Mouse (Mus musculus) embryonic facial prominence, embryonic 10.5 days (tissue): ENCODE measurements around the gene Tars2. TPM values are rescaled to one million over a fixed set of nuclear protein-coding genes. Genes with fewer than 3 reads are reported as not detected.

Experiments used
- DNase-seq: peaks from one replicate; pipeline ENCODE4 v3.0.0-alpha.2; 2017; ENCODE audit warnings: low spot score
- H3K27ac ChIP-seq: fragments of 300-500 bp; sonication (generic); replicated peaks from 2 replicates; pipeline ENCODE4 v1.5.1; 2016; ENCODE audit warnings: mild to moderate bottlenecking
- H3K27me3 ChIP-seq: fragments of 300-500 bp; sonication (generic); replicated peaks from 2 replicates; pipeline ENCODE4 v1.6.1; 2016; ENCODE audit warnings: low read depth, mild to moderate bottlenecking; ENCODE audit not compliant: poor library complexity, severe bottlenecking
- H3K36me3 ChIP-seq: fragments of 300-500 bp; sonication (generic); replicated peaks from 2 replicates; pipeline ENCODE4 v1.6.1; 2016; ENCODE audit warnings: mild to moderate bottlenecking, moderate library complexity
- H3K4me1 ChIP-seq: fragments of 300-500 bp; sonication (generic); 2 replicates; pipeline ENCODE4 v1.6.1; 2016
- H3K4me3 ChIP-seq: fragments of 300-500 bp; sonication (generic); 2 replicates; pipeline ENCODE4 v1.5.1; 2016; ENCODE audit warnings: mild to moderate bottlenecking, moderate library complexity
- H3K9me3 ChIP-seq: fragments of 300-500 bp; sonication (generic); 2 replicates; pipeline ENCODE4 v1.6.1; 2016; ENCODE audit warnings: mild to moderate bottlenecking
- WGBS: fragments of 180-500 bp; shearing (Covaris S2); methylation state at CpG from one replicate; pipeline ENCODE4 v1.1.7; 2016; 5-methylcytosine and 5-hydroxymethylcytosine counted together
- polyA plus RNA-seq: library from polyadenylated mRNA; unstranded; fragments of >200 nt; fragmentation: Nextera tagmentation; extraction: Ambion mirVana; gene quantifications from 2 replicates; pipeline ENCODE4 v1.2.1, GENCODE M21; 2016

Tars2 gene
- polyA plus RNA-seq, 1 experiment from 2014 or later: 65.5 TPM

DNA sequence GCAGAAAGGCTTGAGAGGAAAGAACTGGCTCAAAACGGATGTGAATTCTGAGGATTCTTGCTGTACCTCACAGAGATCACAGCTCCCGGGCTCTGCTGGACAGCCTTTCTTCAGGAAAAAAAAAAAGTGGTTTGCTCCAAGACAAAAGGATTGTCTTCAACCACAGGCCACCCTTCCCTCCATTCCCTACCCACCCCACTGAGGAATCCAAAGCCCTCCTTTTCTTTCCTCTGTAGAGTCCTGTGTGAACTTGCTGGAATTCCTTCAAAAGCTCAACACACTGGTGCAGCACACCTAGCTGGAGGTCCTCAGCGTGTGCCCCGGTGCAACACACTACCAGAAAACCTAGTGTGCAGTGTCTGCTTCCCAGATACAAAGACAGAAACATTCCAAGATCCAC is 1.8 kb upstream of the Tars2 start:
- H3K27me3 ChIP-seq: no peaks in the 10 kb centered on the region
- H3K27ac ChIP-seq: no peak overlapping the region
- 70% methylated on average over 4 of the region's 4 CpGs for WGBS
- peaks cover 40% of the 10 kb centered on the region for H3K36me3 ChIP-seq
- DNase-seq: no peak
- 0 out of 2 replicates have a peak, but pooled peaks cover 4% of the 10 kb centered on the region for H3K4me1 ChIP-seq
- no peak overlapping the region for H3K4me3 ChIP-seq
- no peaks in the 10 kb centered on the region for H3K9me3 ChIP-seq

- Histone ChIP-seq H3K27me3 (no peaks in the 10 kb centered on the region), H3K9me3 (no peaks in the 10 kb centered on the region), H3K4me1 (0 out of 2 replicates have a peak, but pooled peaks cover 4% of the 10 kb centered on the region), H3K36me3 (peaks cover 29% of the 10 kb centered on the region), H3K4me3 (no peak overlapping the region), H3K27ac (no peak overlapping the region)
- DNase-seq: no peak
Observed at GRCm38 (mm10) chr3:95760656-95761055, 650 bp upstream of the Tars2 start.

DNA sequence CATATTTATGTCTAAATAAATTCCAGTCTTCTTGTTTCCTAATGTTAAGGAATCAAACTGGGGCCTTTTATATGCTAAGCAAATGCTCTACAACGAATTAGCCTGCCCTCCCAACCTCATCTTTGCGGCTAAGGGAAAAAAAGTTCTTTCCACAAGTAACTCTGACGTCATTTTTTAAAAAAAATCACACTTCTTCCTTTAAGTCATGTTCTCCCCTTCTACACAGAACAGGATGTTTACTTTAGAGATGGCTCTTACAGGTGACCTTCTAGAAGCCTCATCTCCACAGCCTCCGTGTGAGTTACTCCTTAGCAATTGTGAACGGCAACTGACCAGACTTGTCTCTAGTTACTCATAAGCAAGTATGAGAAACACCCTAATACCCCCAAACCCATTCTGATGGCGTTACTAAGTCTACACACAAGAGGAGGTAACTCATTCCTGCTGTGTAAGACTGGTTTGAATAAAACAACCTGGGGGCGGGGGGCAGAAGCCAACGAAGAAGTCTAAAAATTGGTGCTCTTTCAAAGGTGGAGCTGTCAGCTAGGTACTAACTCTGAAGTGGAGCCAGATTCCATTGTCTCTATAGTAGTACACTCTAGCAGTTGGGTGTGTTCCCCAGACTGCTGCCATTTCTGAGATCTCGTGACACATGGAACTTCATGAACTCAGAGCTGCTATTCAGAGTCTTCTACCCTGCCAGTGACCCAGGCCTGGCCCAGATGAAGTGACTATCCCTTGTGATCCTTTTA is 1.4 kb downstream of the Tars2 start:
- Histone ChIP-seq H3K4me3 (no peak overlapping the region), H3K9me3 (no peaks in the 10 kb centered on the region), H3K36me3 (peaks cover 9% of the 10 kb centered on the region), H3K4me1 (peaks cover 4% of the 10 kb centered on the region), H3K27ac (no peak overlapping the region), H3K27me3 (no peaks in the 10 kb centered on the region)
- WGBS: 57% methylated on average over 9 of the region's 9 CpGs
- DNase-seq: no peak

DNA sequence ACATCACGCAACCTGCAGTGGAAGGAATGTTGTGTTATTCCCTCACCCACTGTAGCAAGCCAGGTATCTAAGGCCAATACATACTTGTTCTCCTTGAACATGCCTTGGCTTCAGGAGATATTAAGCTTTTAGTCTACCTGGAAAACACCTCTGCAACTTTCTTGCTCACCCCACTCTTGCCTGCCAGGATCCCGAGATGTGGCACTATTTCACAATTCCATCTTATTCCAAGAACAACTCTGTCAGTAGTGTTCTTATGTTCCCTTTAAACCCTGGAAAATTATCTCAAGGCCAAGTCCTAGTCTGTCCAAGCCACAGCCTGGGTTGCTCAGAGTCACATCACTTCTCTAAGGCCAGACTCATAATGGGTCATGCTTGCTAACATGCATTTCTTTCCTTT is 3.2 kb downstream of the Tars2 start:
- WGBS: 93% methylated on average over 2 of the region's 2 CpGs
- no peak overlapping the region for H3K27ac ChIP-seq

DNA sequence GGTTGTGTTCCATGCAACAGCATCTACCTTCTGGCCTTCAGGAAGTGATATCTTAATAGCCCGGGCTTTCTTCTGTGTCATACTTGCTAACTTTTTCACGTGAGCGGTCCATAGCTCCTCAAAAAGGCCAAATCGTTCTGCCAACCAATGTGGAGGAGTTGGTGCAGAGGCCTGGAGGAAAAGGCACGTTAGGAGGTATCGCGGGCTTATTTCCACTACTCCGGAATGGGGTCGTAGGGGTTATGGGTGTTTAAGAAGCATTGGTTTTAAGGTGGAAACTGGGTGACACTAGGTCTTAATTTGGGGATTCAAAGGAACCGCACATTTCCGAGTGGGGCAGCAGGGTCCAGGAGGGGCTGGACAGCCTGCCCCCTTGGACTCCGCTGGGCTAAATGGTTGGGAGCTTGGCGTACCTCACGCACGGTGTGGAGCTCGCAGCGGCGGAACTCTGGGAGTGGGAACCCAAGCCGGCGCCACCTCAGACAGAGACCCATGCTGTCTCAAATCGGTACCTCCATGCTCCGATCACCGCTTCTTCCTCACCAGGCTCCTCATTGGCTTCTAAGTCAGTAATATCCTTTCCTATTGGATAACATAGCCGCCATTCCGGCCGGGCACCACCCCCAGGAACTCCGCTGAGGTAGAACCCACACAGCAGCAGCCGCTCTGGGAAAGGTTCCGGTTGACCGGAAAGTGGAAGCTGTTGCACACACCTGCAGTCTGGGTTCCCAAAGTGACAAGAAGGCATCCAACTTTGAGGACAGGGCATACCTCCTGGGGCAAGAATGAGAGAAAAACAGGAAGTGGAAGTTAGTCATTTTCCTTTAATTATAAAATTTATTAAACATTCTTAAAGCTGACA is 5.4 kb downstream of the Tars2 start:
- peaks cover 35% of the 10 kb centered on the region for H3K36me3 ChIP-seq
- DNase-seq: peak; percentile 92
- no peaks in the 10 kb centered on the region for H3K9me3 ChIP-seq
- peaks cover 7% of the 10 kb centered on the region for H3K4me1 ChIP-seq
- H3K27ac ChIP-seq: peak overlapping the region; percentile 88
- WGBS: under 1% methylated on average over 30 of the region's 30 CpGs
- no peaks in the 10 kb centered on the region for H3K27me3 ChIP-seq
- H3K4me3 ChIP-seq: peak overlapping the region; percentile 89

More for the DNA sequence above, 3.2 kb downstream of the Tars2 start:
- Histone ChIP-seq H3K27me3 (no peaks in the 10 kb centered on the region), H3K4me1 (peaks cover 7% of the 10 kb centered on the region), H3K9me3 (no peaks in the 10 kb centered on the region), H3K36me3 (peaks cover 16% of the 10 kb centered on the region), H3K4me3 (no peak overlapping the region)
- DNase-seq: no peak

DNA sequence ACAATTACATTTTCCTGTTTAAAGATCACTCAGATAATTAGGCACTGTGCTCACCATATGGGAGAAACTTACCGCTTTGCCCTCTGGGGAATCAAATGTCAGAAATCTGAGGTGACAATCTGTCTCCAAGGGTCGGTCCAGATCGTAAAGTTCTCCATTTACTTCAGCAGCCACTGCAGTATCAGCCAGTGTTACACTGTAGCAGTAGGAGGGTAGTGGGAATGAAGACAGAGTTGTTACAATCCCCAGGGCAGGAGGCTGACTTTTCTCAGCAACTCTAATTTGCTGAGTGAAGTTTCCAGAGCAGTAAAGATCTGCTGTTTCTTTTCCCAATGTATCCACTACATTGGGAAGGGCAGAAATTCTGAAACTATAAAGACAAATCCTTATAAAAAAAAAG is 7.1 kb downstream of the Tars2 start:
- WGBS: 84% methylated on average over 3 of the region's 3 CpGs
- H3K27ac ChIP-seq: no peak overlapping the region
- peaks cover 7% of the 10 kb centered on the region for H3K4me1 ChIP-seq
- H3K27me3 ChIP-seq: no peaks in the 10 kb centered on the region
- no peaks in the 10 kb centered on the region for H3K9me3 ChIP-seq
- DNase-seq: no peak
- H3K36me3 ChIP-seq: peaks cover 52% of the 10 kb centered on the region
- H3K4me3 ChIP-seq: no peak overlapping the region

GRCm38 (mm10) chr3:95740406-95740805 is 19.6 kb downstream of the Tars2 start:
- Histone ChIP-seq H3K27ac (peak overlapping the region; percentile 49; the same call in 1 of the 2 replicates), H3K4me1 (peaks cover 31% of the 10 kb centered on the region), H3K27me3 (no peaks in the 10 kb centered on the region), H3K36me3 (peaks cover 100% of the 10 kb centered on the region), H3K9me3 (no peaks in the 10 kb centered on the region), H3K4me3 (no peak overlapping the region)
- DNase-seq: no peak
- WGBS: 78% methylated on average over 8 of the region's 8 CpGs

GRCm38 (mm10) chr3:95739353-95740104 is 20.5 kb downstream of the Tars2 start, which contains the start of gene Ecm1:
Gene Ecm1 (minus strand): TSS chr3:95739569.
- H3K27ac ChIP-seq: peak within 1 kb of the TSS; percentile 49; the same call in 1 of the 2 replicates
- WGBS: 81% methylated on average over 7 of the region's 7 CpGs
- no peak within 1 kb of the TSS for H3K4me3 ChIP-seq

GRCm38 (mm10) chr3:95735071-95735670 is 24.8 kb downstream of the Tars2 start:
- no peak overlapping the region for H3K4me3 ChIP-seq
- no peak overlapping the region for H3K27ac ChIP-seq
- no peaks in the 10 kb centered on the region for H3K27me3 ChIP-seq
- H3K36me3 ChIP-seq: peaks cover 65% of the 10 kb centered on the region
- 87% methylated on average over 12 of the region's 12 CpGs for WGBS
- DNase-seq: no peak
- peaks cover 26% of the 10 kb centered on the region for H3K4me1 ChIP-seq
- no peaks in the 10 kb centered on the region for H3K9me3 ChIP-seq

More at GRCm38 (mm10) chr3:95739353-95740104, 20.5 kb downstream of the Tars2 start, which contains the start of gene Ecm1:
- H3K27me3 ChIP-seq: no peaks in the 10 kb centered on the region
- no peaks in the 10 kb centered on the region for H3K9me3 ChIP-seq
- no peak for DNase-seq
- H3K36me3 ChIP-seq: peaks cover 100% of the 10 kb centered on the region
- peaks cover 31% of the 10 kb centered on the region for H3K4me1 ChIP-seq

DNA sequence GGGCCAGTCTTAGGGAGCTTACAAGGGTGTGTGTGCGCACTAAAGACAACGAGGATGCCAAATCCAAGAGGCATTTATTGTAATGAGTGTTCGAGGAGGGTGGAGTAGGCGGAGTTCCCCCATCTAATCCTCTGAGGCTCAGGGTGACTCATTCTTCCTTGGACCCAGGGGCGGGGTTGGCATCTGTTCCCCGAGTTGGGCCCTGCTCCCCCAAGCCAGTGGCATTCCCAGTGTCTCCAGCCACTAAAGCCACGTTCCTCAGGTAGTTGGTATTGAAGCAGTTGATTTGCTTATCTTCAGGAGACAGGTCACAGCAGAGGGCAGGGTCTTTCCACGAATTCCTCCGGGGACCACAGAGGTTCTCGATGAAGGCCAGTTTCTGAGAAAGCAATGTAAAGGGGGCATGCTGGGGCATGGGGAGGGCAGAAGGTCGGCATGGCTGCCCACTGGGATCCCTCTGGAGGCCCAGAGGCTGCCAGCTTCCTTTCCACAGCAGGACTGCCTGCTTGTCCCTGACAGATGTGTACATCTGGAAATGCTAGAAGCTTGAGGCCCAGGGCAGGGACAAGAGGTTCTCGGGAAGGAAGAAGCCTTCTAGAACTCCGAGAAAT is 25.8 kb downstream of the Tars2 start:
- no peak overlapping the region for H3K4me3 ChIP-seq
- no peak overlapping the region; the same call in 1 of the 2 replicates for H3K27ac ChIP-seq
- DNase-seq: no peak
- H3K36me3 ChIP-seq: peaks cover 55% of the 10 kb centered on the region
- H3K9me3 ChIP-seq: no peaks in the 10 kb centered on the region
- H3K27me3 ChIP-seq: no peaks in the 10 kb centered on the region
- 75% methylated on average over 13 of the region's 13 CpGs for WGBS
- H3K4me1 ChIP-seq: peaks cover 17% of the 10 kb centered on the region

GRCm38 (mm10) chr3:95732744-95733521 is 27.1 kb downstream of the Tars2 start:
- Histone ChIP-seq H3K4me3 (no peak overlapping the region), H3K27ac (no peak overlapping the region), H3K36me3 (peaks cover 43% of the 10 kb centered on the region), H3K27me3 (no peaks in the 10 kb centered on the region), H3K4me1 (peaks cover 12% of the 10 kb centered on the region), H3K9me3 (no peaks in the 10 kb centered on the region)
- 82% methylated on average over 11 of the region's 11 CpGs for WGBS
- DNase-seq: no peak
